Mouse (Mus musculus): ENCODE measurements around the gene Il1rl2. TPM values are rescaled to one million over a fixed set of nuclear protein-coding genes. Genes with fewer than 3 reads are reported as not detected.
"Not testable (repeated sequence)": the region's sequence is repeated elsewhere in the genome, so short reads cannot be mapped to it uniquely, and the experiment has no call there.

Il1rl2 gene
- polyA plus RNA-seq, 1 experiment from 2014 or later, result 1.5 TPM

DNA sequence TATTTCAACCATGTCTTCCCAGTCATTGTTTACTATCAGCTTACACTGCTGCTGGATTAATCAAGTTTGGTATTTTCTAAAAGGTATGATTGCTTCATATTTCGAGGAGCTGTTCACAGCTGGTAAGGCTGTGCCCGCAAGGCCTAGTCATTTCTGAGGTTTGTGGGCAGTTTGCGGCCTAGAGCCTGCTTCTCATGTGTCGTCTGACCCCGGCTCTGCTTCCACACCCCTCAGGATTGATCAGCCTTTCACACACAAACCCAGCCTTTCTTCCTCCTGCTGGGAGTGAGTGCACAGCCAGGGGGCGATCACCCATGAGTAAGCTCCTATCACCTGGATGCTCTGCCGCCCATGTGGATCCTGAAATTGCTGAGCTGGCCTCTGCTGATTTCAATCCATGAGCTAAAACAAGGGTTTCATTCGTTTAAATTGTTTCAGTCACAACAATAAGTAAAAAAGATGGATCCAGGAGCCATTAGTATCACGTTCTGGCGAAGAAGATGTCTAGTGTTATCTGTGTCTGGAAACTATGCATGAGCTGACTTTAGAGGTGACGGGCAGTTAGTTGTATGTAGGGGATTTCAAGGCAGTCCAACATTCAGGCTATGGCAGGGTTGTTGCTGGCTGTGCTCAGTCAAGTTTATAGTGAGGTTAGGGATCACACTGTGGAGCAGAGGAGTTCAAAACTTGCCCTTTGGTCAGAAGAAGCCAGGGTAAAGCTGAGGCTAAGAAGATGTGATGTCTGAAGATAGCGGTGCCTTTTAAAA is 33.7 kb upstream of the Il1rl2 start:
- no peaks in the 10 kb centered on the region for H3K27me3 ChIP-seq (ENCODE audit: control insufficient read depth, insufficient read depth, low read depth, low read length)
- no peak for ATAC-seq (ENCODE audit: low read depth)
- H3K36me3 ChIP-seq (ENCODE audit: control insufficient read depth, insufficient read depth), result no peaks in the 10 kb centered on the region

DNA sequence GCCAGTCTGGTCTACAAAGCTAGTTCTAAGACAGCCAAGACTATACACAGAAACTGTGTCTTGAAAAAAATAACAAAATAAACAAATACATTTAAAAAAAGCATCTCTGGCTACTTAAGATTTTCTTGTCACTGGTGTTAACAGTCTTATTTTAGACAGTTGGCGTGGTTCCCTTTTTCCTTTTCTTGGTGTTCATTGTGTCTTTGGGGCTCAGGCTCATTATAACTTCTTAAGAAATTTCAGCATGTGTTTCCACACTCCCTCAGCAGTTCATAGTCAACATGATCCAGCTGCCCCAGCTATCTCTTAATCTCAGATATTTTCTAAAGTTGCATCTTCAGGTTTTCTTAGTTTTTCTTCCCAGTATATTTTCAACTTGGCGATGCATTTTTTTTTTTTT is 32.2 kb upstream of the Il1rl2 start:
- ATAC-seq (ENCODE audit: low read depth), result no peak
- Histone ChIP-seq H3K4me3 (ENCODE audit: low read depth, low read length) (no peak overlapping the region), H3K4me1 (ENCODE audit: control insufficient read depth, low read depth, low read length) (no peaks in the 10 kb centered on the region; the same call in 1 of the 2 replicates), H3K36me3 (ENCODE audit: control insufficient read depth, insufficient read depth) (no peaks in the 10 kb centered on the region), H3K9me3 (replicated peaks; ENCODE audit: control insufficient read depth, low read length) (no peaks in the 10 kb centered on the region), H3K4me2 (ENCODE audit: low read depth, low read length) (no peak overlapping the region), H3K27me3 (ENCODE audit: control insufficient read depth, insufficient read depth, low read depth, low read length) (no peaks in the 10 kb centered on the region), H3K27ac (ENCODE audit: low read length) (no peak overlapping the region), H3K9ac (ENCODE audit: low read depth, low read length) (no peak overlapping the region)
- whole genome bisulfite sequencing (ENCODE audit: insufficient replicate concordance), result 75% methylated on average over 2 of the region's 2 CpGs

More for the DNA sequence above, 33.7 kb upstream of the Il1rl2 start:
- Histone ChIP-seq H3K4me3 (ENCODE audit: low read depth, low read length) (no peak overlapping the region), H3K9me3 (replicated peaks; ENCODE audit: control insufficient read depth, low read length) (no peaks in the 10 kb centered on the region), H3K27ac (ENCODE audit: low read length) (no peak overlapping the region), H3K4me2 (ENCODE audit: low read depth, low read length) (no peak overlapping the region), H3K9ac (ENCODE audit: low read depth, low read length) (no peak overlapping the region), H3K4me1 (ENCODE audit: control insufficient read depth, low read depth, low read length) (no peaks in the 10 kb centered on the region; the same call in 1 of the 2 replicates)
- 57% methylated on average over 12 of the region's 12 CpGs for WGBS (ENCODE audit: insufficient replicate concordance)

DNA sequence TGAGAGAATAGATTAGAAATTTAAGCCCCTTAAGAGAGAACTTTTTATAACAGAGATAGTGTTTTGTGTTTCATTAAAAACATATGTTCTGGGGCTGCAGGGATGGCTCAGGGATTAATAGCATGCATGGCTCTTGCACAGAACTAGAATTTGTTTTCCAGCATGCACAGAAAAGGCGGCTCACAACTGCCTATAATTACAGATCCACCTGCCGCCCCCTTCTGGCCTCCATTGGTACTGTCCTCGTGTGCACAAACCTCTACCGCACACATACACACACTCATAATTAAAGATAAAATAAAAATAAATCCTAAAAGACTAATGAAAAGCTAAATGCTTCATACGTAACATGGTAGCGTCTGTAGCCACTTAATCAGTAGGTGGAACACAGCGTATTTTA is 30.5 kb upstream of the Il1rl2 start:
- Histone ChIP-seq H3K36me3 (ENCODE audit: control insufficient read depth, insufficient read depth) (no peaks in the 10 kb centered on the region), H3K4me3 (ENCODE audit: low read depth, low read length) (no peak overlapping the region), H3K4me2 (ENCODE audit: low read depth, low read length) (no peak overlapping the region), H3K4me1 (ENCODE audit: control insufficient read depth, low read depth, low read length) (peaks cover 3% of the 10 kb centered on the region; the same call in 1 of the 2 replicates), H3K27ac (ENCODE audit: low read length) (no peak overlapping the region), H3K9ac (ENCODE audit: low read depth, low read length) (no peak overlapping the region), H3K27me3 (ENCODE audit: control insufficient read depth, insufficient read depth, low read depth, low read length) (no peaks in the 10 kb centered on the region), H3K9me3 (replicated peaks; ENCODE audit: control insufficient read depth, low read length) (no peaks in the 10 kb centered on the region)
- 88% methylated on average over 7 of the region's 7 CpGs for WGBS (ENCODE audit: insufficient replicate concordance)
- no peak for ATAC-seq (ENCODE audit: low read depth)

DNA sequence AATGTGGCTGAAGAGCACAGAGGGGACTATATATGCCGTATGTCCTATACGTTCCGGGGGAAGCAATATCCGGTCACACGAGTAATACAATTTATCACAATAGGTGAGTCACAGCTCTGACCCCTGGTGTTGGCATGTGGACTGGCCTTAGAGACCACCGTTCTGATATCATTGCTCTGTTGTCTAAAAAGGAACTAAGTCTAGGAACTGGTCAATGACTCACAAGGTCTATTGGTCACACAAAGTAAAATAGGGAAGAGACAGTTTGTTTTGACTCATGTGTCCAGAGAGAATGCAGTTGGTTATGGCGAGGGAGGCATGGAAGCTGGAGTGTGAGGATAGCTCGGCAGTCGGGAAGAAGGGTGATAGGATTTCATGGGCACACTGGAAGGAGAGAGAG is 29.6 kb upstream of the Il1rl2 start:
- 67% methylated on average over 9 of the region's 9 CpGs for WGBS (ENCODE audit: insufficient replicate concordance)

DNA sequence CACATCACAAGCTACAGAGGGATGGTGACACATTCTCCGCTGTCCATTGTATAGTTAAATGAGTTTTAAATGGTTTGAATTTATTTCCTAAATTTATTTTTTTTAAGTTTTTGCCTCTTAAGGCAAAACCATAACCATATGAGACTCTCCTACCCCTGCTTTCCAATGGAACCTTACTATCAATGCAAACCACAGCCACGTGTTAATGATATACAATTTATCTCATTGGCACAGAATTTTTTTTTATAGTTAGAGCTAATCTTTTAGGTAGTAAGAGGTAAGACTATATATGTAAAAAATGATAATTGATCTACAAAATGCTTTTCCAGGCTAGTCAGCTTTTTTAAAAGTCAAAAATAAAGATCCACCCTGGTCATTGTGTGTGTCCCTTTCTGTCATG is 26.4 kb upstream of the Il1rl2 start:
- Histone ChIP-seq H3K36me3 (ENCODE audit: control insufficient read depth, insufficient read depth) (no peaks in the 10 kb centered on the region), H3K4me2 (ENCODE audit: low read depth, low read length) (no peak overlapping the region), H3K4me3 (ENCODE audit: low read depth, low read length) (no peak overlapping the region), H3K27ac (ENCODE audit: low read length) (no peak overlapping the region), H3K9ac (ENCODE audit: low read depth, low read length) (no peak overlapping the region), H3K4me1 (ENCODE audit: control insufficient read depth, low read depth, low read length) (peaks cover 3% of the 10 kb centered on the region; the same call in 1 of the 2 replicates), H3K27me3 (ENCODE audit: control insufficient read depth, insufficient read depth, low read depth, low read length) (no peaks in the 10 kb centered on the region), H3K9me3 (replicated peaks; ENCODE audit: control insufficient read depth, low read length) (no peaks in the 10 kb centered on the region)
- ATAC-seq (ENCODE audit: low read depth), result peak; percentile 24; the same call in 1 of the 2 replicates
- WGBS (ENCODE audit: insufficient replicate concordance), result 56% methylated on average over 2 of the region's 2 CpGs

More for the DNA sequence above, 29.6 kb upstream of the Il1rl2 start:
- H3K4me2 ChIP-seq (ENCODE audit: low read depth, low read length), result no peak overlapping the region
- H3K9ac ChIP-seq (ENCODE audit: low read depth, low read length), result no peak overlapping the region
- no peak overlapping the region for H3K4me3 ChIP-seq (ENCODE audit: low read depth, low read length)
- peaks cover 3% of the 10 kb centered on the region; the same call in 1 of the 2 replicates for H3K4me1 ChIP-seq (ENCODE audit: control insufficient read depth, low read depth, low read length)
- H3K36me3 ChIP-seq (ENCODE audit: control insufficient read depth, insufficient read depth), result no peaks in the 10 kb centered on the region
- no peaks in the 10 kb centered on the region for H3K27me3 ChIP-seq (ENCODE audit: control insufficient read depth, insufficient read depth, low read depth, low read length)
- no peak for ATAC-seq (ENCODE audit: low read depth)
- H3K27ac ChIP-seq (ENCODE audit: low read length), result no peak overlapping the region
- H3K9me3 ChIP-seq (replicated peaks; ENCODE audit: control insufficient read depth, low read length), result no peaks in the 10 kb centered on the region

DNA sequence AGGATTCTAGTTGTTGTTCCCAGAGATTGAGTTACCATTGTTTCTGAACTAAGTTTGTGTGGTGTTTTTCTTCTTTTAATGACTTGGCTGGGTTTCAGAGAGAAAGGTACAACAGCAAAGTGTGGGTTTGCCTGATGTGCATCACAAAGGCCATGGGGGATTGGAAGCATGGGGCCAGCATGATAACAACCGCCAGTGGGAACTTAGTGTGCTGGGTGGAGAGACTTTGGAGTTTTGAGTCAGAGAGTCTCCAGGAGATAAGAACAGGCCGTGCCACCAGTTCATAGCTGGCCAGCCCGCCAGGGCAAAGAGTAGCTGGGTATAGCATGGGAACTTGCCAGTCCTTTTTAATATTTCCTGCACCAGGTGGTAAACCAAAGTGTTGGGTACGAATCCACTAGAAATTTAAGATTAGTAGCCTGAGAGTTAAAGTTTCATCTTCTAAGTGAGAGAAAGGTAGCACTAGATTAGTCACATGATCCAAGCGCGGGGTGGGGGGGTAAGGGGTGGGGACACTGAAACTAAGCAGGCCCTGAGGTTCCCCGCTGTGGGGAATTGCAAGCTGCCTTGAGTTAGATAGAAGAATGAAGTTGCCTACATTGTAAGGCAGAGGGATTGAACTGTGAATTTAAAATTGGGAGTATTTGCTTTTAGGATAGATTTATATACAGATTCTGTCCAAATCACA is 21.1 kb upstream of the Il1rl2 start:
- Histone ChIP-seq H3K4me1 (ENCODE audit: control insufficient read depth, low read depth, low read length) (peaks cover 8% of the 10 kb centered on the region; the same call in 1 of the 2 replicates), H3K4me3 (ENCODE audit: low read depth, low read length) (no peak overlapping the region), H3K4me2 (ENCODE audit: low read depth, low read length) (peak overlapping the region; percentile 8; the same call in 1 of the 2 replicates), H3K9ac (ENCODE audit: low read depth, low read length) (no peak overlapping the region; the same call in 1 of the 2 replicates), H3K27ac (ENCODE audit: low read length) (no peak overlapping the region), H3K9me3 (replicated peaks; ENCODE audit: control insufficient read depth, low read length) (no peaks in the 10 kb centered on the region), H3K27me3 (ENCODE audit: control insufficient read depth, insufficient read depth, low read depth, low read length) (no peaks in the 10 kb centered on the region), H3K36me3 (ENCODE audit: control insufficient read depth, insufficient read depth) (no peaks in the 10 kb centered on the region)
- peak; percentile 93 for ATAC-seq (ENCODE audit: low read depth)
- 30% methylated on average over 7 of the region's 7 CpGs for WGBS (ENCODE audit: insufficient replicate concordance)

DNA sequence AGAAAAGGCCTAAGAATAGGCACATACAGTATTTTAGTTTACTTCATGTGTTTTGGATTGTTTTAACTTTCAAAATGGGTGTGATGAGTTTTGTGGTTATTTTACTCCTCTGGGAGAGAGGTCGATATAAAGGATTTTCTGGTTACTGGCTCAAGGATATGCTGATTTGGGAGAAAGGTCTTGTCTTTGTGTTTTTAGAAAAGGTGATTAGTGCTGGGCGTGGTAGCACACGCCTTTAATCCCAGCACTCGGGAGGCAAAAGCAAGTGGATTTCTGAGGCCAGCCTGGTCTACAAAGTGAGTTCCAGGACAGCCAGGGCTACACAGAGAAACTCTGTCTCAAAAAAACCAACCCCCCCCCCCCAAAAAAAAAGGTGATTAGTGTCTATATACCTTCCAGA is 20.1 kb upstream of the Il1rl2 start:
- not testable (repeated sequence) for H3K4me2 ChIP-seq (ENCODE audit: low read depth, low read length); H3K27me3 ChIP-seq (ENCODE audit: control insufficient read depth, insufficient read depth, low read depth, low read length); H3K9me3 ChIP-seq (replicated peaks; ENCODE audit: control insufficient read depth, low read length); H3K36me3 ChIP-seq (ENCODE audit: control insufficient read depth, insufficient read depth); H3K4me1 ChIP-seq (ENCODE audit: control insufficient read depth, low read depth, low read length); H3K9ac ChIP-seq (ENCODE audit: low read depth, low read length); H3K27ac ChIP-seq (ENCODE audit: low read length); H3K4me3 ChIP-seq (ENCODE audit: low read depth, low read length); ATAC-seq (ENCODE audit: low read depth)
- 54% methylated on average over 4 of the region's 4 CpGs for WGBS (ENCODE audit: insufficient replicate concordance)

DNA sequence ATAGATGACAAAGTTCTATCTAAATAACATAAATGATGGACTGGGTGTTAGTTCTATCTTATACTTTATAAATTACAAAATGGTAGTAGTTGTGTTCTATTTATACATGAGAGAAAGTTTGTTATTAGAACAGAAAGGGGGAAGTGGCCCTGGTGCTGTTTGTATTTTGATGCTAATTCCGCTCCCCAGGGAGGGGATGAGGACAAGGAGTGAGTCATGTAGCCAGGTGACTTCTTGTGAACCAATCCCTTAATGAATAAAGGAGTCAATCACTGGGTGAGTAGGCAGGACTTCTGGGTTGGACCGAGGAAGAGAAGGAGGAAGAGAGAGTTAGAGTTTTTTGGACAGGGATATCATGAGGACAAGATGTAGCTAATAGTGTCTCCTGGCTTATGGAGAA is 18.3 kb upstream of the Il1rl2 start:
- ATAC-seq (ENCODE audit: low read depth), result no peak
- no peak overlapping the region for H3K4me2 ChIP-seq (ENCODE audit: low read depth, low read length)
- H3K9ac ChIP-seq (ENCODE audit: low read depth, low read length), result no peak overlapping the region
- H3K27ac ChIP-seq (ENCODE audit: low read length), result no peak overlapping the region
- no peak overlapping the region for H3K4me3 ChIP-seq (ENCODE audit: low read depth, low read length)
- H3K36me3 ChIP-seq (ENCODE audit: control insufficient read depth, insufficient read depth), result no peaks in the 10 kb centered on the region
- WGBS (ENCODE audit: insufficient replicate concordance), result 58% methylated on average over 2 of the region's 2 CpGs
- no peaks in the 10 kb centered on the region for H3K27me3 ChIP-seq (ENCODE audit: control insufficient read depth, insufficient read depth, low read depth, low read length)
- peaks cover 8% of the 10 kb centered on the region; the same call in 1 of the 2 replicates for H3K4me1 ChIP-seq (ENCODE audit: control insufficient read depth, low read depth, low read length)
- H3K9me3 ChIP-seq (replicated peaks; ENCODE audit: control insufficient read depth, low read length), result no peaks in the 10 kb centered on the region

DNA sequence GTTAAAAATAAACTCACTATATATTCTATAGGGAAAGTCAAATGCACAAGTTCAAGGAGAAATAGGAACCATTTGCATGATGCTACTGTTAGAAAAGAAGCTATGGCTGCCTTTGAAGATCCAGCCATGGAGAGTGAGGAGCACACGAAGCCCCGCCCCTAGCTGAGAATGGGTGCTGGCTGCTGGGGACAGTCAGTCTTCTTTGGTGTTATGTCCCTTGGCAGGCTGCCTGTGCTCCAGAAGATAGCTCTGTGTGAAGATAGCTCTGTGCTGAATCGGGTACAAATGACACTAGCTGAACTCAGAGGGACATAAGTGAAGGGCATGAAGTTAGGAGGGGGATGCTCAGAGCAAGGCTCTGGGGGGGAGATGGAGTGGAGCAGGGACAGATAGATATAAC is 13.3 kb upstream of the Il1rl2 start:
- no peaks in the 10 kb centered on the region for H3K9me3 ChIP-seq (replicated peaks; ENCODE audit: control insufficient read depth, low read length)
- H3K4me2 ChIP-seq (ENCODE audit: low read depth, low read length), result no peak overlapping the region
- WGBS (ENCODE audit: insufficient replicate concordance), result 71% methylated on average over 3 of the region's 3 CpGs
- H3K36me3 ChIP-seq (ENCODE audit: control insufficient read depth, insufficient read depth), result 0 out of 2 replicates have a peak, but pooled peaks cover 2% of the 10 kb centered on the region
- no peaks in the 10 kb centered on the region for H3K27me3 ChIP-seq (ENCODE audit: control insufficient read depth, insufficient read depth, low read depth, low read length)
- no peak overlapping the region for H3K9ac ChIP-seq (ENCODE audit: low read depth, low read length)
- no peak overlapping the region for H3K27ac ChIP-seq (ENCODE audit: low read length)
- no peak overlapping the region for H3K4me3 ChIP-seq (ENCODE audit: low read depth, low read length)
- H3K4me1 ChIP-seq (ENCODE audit: control insufficient read depth, low read depth, low read length), result no peaks in the 10 kb centered on the region
- ATAC-seq (ENCODE audit: low read depth), result 0 out of 2 replicates have a peak, but pooled peaks have one; percentile 13

Measured in liver, embryonic 16.5 days (tissue).